Mouse (Mus musculus) kidney, postnatal 0 days (tissue): ENCODE measurements around the gene Hist1h3b. TPM values are rescaled to one million over a fixed set of nuclear protein-coding genes. Genes with fewer than 3 reads are reported as not detected.
A peak's percentile ranks its signal among the peaks of the same experiment; 100 is the strongest.

ENCODE experiments used
- ATAC-seq: fragments of 200-750 bp; cut with Nextera tagmentation; replicated peaks from 2 replicates; pipeline ENCODE4 v1.8.0; 2017; ENCODE audit warnings: low read depth, moderate number of reproducible peaks, moderate TSS enrichment, moderate library complexity; ENCODE audit not compliant: low FRiP score
- DNase-seq: peaks from one replicate; pipeline ENCODE4 v3.0.0-alpha.2; 2016; ENCODE audit warnings: low spot score
- H3K27ac ChIP-seq: fragments of 300-500 bp; sonication (generic); 2 replicates; pipeline ENCODE4 v1.5.1; 2014; ENCODE audit warnings: mild to moderate bottlenecking
- H3K27me3 ChIP-seq: fragments of 300-500 bp; sonication (generic); 2 replicates; pipeline ENCODE4 v1.6.1; 2014; ENCODE audit warnings: low read length, mixed read lengths; ENCODE audit not compliant: insufficient read depth
- H3K36me3 ChIP-seq: fragments of 300-500 bp; sonication (generic); 2 replicates; pipeline ENCODE4 v1.6.1; 2014; ENCODE audit warnings: low read length, mixed read lengths; ENCODE audit not compliant: insufficient read depth
- H3K4me1 ChIP-seq: fragments of 300-500 bp; sonication (generic); replicated peaks from 2 replicates; pipeline ENCODE4 v1.6.1; 2014; ENCODE audit warnings: antibody characterized with exemption, low read length, mixed read lengths; ENCODE audit not compliant: insufficient read depth
- H3K4me2 ChIP-seq: fragments of 300-500 bp; sonication (generic); 2 replicates; pipeline ENCODE4 v1.6.1; 2014; ENCODE audit warnings: mild to moderate bottlenecking, low read length, moderate library complexity, mixed read lengths
- H3K4me3 ChIP-seq: fragments of 300-500 bp; sonication (generic); replicated peaks from 2 replicates; pipeline ENCODE4 v1.5.1; 2014; ENCODE audit warnings: low read depth, low read length
- H3K9ac ChIP-seq: fragments of 300-500 bp; sonication (generic); 2 replicates; pipeline ENCODE4 v1.6.1; 2014; ENCODE audit warnings: low read depth, low read length
- H3K9me3 ChIP-seq: fragments of 300-500 bp; sonication (generic); replicated peaks from 2 replicates; pipeline ENCODE4 v1.6.1; 2016; ENCODE audit warnings: low read length, inconsistent platforms, mixed read lengths
- CTCF ChIP-seq: IDR thresholded peaks from 2 replicates; pipeline ENCODE4 v1.5.1; 2016; ENCODE audit warnings: antibody characterized with exemption, low read depth, mild to moderate bottlenecking, moderate library complexity
- WGBS: fragments of 180-500 bp; shearing (Covaris S2); extraction: QIAGEN DNeasy Blood & Tissue Kit; methylation state at CpG from one replicate; pipeline ENCODE4 v1.1.7; 2014; 5-methylcytosine and 5-hydroxymethylcytosine counted together
- microRNA-seq: library from miRNA; unstranded; fragments of <30 nt; microRNA quantifications from one replicate; pipeline ENCODE4, GENCODE M21; 2016
- polyA plus RNA-seq: library from polyadenylated mRNA; unstranded; fragments of >200 nt; fragmentation: Nextera tagmentation; extraction: Ambion mirVana; gene quantifications from 2 replicates; pipeline ENCODE4 v1.2.1, GENCODE M21; 2015

The Hist1h3b gene
- polyA plus RNA-seq, 1 experiment from 2014 or later = 5.9 TPM

DNA sequence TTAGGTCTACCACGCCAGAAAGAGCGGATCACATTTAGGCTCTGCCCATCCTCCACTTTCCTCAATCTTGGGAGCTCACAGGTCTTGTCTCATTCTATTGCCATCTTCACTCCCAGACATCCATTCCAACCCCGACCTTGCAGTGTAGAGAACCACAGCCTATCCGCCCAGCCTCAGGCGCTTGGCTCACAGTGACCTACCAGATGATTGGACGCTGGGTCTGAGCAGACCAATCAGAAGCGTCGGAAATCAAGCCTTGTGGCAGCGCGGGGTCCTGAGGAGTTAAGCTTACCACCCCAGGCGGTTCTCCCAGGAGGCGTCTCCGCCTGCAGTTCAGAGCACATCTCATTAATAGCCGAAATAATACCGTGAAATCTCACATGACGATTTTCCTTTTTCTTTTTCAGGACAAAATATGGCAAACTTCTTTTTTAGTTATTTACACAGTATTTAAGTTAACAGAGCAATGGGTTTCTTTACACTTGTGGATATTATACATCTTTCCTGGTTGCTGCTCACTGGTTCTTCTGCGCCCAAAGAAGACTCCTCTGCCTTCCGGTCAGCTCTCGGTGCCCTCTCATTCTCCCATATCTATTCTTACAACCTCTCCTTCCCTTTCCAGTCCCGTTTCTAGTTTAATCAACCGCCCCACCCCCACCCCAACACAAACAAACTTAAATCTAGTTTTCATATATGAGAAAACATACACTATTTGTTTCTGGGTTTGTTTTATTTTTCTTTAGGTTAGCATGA is 20.7 kb downstream of the Hist1h3b start:
- 29% methylated on average over 21 of the region's 21 CpGs for WGBS
- no peak overlapping the region for H3K9ac ChIP-seq
- ATAC-seq (peak; percentile 75; the same call in 1 of the 2 replicates), DNase-seq (peak; percentile 61)
- no peaks in the 10 kb centered on the region for H3K36me3 ChIP-seq
- peak overlapping the region; percentile 36 for H3K4me2 ChIP-seq
- H3K9me3 ChIP-seq = no peaks in the 10 kb centered on the region
- H3K4me3 ChIP-seq = no peak overlapping the region
- H3K27me3 ChIP-seq = no peaks in the 10 kb centered on the region
- no peak overlapping the region for H3K27ac ChIP-seq
- no peaks in the 10 kb centered on the region for H3K4me1 ChIP-seq
- no peak for TF ChIP-seq CTCF

DNA sequence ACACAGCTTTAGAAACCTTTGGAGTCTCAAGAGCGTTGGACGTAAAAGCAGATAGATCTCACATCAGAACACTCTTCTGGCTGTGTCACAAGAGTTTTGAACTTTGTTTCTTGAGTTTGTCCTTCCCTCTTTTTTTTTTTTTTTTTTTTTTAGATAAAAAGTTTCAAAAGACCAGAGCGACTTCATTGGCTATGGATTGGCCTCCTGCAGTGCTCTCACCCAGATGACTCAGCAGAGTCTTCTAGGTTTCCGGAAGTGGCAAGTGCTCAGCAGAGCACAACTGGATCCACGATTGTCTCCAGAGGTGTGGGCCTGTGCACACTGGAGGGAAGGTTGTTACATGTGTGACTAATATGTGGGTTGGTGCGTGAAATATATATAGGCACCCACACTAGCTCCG is 26.3 kb downstream of the Hist1h3b start:
- no peak for DNase-seq
- TF ChIP-seq CTCF = no peak

DNA sequence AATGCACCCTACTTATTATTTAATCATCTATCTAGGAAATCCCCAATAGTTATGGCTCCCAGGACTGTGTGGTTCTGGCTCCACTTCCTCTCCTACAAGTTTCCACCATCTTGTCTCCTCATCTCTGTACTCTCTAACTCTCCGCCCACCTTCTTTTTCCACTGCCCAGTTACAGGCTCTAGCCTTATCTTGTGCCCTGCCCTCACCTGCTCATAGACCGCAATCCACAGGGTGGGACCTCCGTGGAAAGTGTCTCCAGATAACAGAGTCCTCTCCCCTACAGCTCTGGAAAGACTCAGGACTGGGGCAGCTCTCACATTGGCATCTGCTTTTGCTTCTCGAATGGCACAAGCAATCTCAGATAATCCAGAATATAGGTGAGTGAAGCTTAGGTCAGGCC is 27.0 kb downstream of the Hist1h3b start:
- no peaks in the 10 kb centered on the region for H3K36me3 ChIP-seq
- 83% methylated on average over 4 of the region's 4 CpGs for WGBS
- ATAC-seq (no peak), DNase-seq (no peak)
- no peak overlapping the region for H3K4me2 ChIP-seq
- no peak overlapping the region for H3K27ac ChIP-seq
- H3K27me3 ChIP-seq = no peaks in the 10 kb centered on the region
- no peaks in the 10 kb centered on the region for H3K9me3 ChIP-seq
- no peak overlapping the region for H3K9ac ChIP-seq
- no peak for TF ChIP-seq CTCF
- no peak overlapping the region for H3K4me3 ChIP-seq
- no peaks in the 10 kb centered on the region for H3K4me1 ChIP-seq

More for the DNA sequence above, 26.3 kb downstream of the Hist1h3b start:
- H3K9me3 ChIP-seq = no peaks in the 10 kb centered on the region
- H3K4me2 ChIP-seq = no peak overlapping the region
- no peak for ATAC-seq
- no peaks in the 10 kb centered on the region for H3K4me1 ChIP-seq
- no peak overlapping the region for H3K9ac ChIP-seq
- H3K4me3 ChIP-seq = no peak overlapping the region
- no peaks in the 10 kb centered on the region for H3K27me3 ChIP-seq
- H3K27ac ChIP-seq = no peak overlapping the region
- no peaks in the 10 kb centered on the region for H3K36me3 ChIP-seq
- WGBS = 97% methylated on average over 7 of the region's 7 CpGs

DNA sequence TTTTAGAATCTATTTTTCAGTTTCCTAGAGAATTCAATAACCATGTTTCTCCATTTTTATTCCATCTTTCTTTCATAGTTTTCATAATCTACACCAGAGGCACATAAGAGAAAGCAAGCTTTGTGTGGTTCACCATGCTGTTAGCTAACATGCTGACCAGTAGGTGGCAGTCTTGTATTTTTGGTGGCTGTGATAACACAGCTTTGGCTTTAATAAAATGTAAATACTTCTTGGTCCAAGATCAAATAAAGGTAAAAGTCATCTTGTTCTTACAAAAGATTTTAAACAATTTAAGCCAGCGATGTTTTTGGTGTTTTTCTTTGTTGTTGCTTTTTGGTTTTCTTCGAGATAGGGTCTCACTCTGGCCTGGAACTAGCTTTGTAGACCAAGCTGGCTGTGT is 40.5 kb downstream of the Hist1h3b start:
- DNase-seq (peak; percentile 78), ATAC-seq (no peak)
- H3K27ac ChIP-seq = no peak overlapping the region
- no peaks in the 10 kb centered on the region for H3K27me3 ChIP-seq
- 50% methylated on average over 2 of the region's 2 CpGs for WGBS
- H3K4me3 ChIP-seq = no peak overlapping the region
- H3K4me1 ChIP-seq = no peaks in the 10 kb centered on the region
- H3K9ac ChIP-seq = no peak overlapping the region
- H3K9me3 ChIP-seq = no peaks in the 10 kb centered on the region
- H3K4me2 ChIP-seq = no peak overlapping the region
- TF ChIP-seq CTCF = peak; percentile 91
- H3K36me3 ChIP-seq = no peaks in the 10 kb centered on the region

DNA sequence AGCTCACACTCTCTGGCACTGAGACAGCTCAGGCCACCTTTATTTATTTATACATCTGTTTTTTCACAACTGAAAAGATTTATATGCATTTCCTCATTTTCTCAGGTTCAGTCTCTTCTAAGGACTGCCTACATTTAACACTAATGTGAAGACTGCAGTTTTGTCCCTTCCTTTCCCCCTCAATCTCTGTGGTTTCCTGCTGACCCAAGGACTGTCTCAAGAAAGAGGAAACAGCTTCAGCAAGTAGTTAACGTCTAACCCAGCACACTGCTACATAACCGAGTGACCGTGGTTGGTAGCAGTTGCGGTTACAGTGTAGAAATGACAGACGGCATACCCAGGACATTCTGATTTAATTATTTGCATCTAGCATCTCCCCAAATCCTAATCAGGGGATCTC is 47.3 kb downstream of the Hist1h3b start:
- WGBS = 38% methylated on average over 5 of the region's 5 CpGs
- Histone ChIP-seq H3K27ac (no peak overlapping the region), H3K9ac (no peak overlapping the region), H3K4me1 (0 out of 2 replicates have a peak, but pooled peaks cover 4% of the 10 kb centered on the region), H3K27me3 (no peaks in the 10 kb centered on the region), H3K4me2 (no peak overlapping the region), H3K4me3 (no peak overlapping the region), H3K9me3 (no peaks in the 10 kb centered on the region), H3K36me3 (no peaks in the 10 kb centered on the region)
- ATAC-seq (no peak), DNase-seq (peak; percentile 11)
- no peak for TF ChIP-seq CTCF

Small RNAs within 50 kb of the gene (microRNA-seq; reads per million reads assigned to microRNA genes)
- gene Gm44314 = not detected
- gene Gm44484 = not detected

Other genes starting within 250 kb of the Hist1h3b start
- 7.6 and 8.3 TPM in 2 replicates for gene Hist1h4h, start 221.2 kb upstream of the Hist1h3b start, polyA plus RNA-seq
- gene Hist1h2af, start 218.4 kb upstream of the Hist1h3b start, polyA plus RNA-seq = 3.3 and 4.9 TPM in 2 replicates
- 3.9 and 4.0 TPM in 2 replicates for gene Hist1h3g, start 216.8 kb upstream of the Hist1h3b start, polyA plus RNA-seq
- 0.37 and 0.43 TPM in 2 replicates for gene Hist1h2bh, start 208.9 kb upstream of the Hist1h3b start, polyA plus RNA-seq
- gene Hist1h3f, start 208.2 kb upstream of the Hist1h3b start, polyA plus RNA-seq = 0.71 and 0.83 TPM in 2 replicates
- 0.58 TPM in 1 of 2 replicates, not detected in the other for gene Hist1h4f, start 200.6 kb upstream of the Hist1h3b start, polyA plus RNA-seq
- 0.22 and 0.23 TPM in 2 replicates for gene Hist1h1d, start 199.0 kb upstream of the Hist1h3b start, polyA plus RNA-seq
- 3.9 and 5.0 TPM in 2 replicates for gene Hist1h3e, start 189.9 kb upstream of the Hist1h3b start, polyA plus RNA-seq
- 42.2 and 50.2 TPM in 2 replicates for gene Hist1h2ae, start 181.0 kb upstream of the Hist1h3b start, polyA plus RNA-seq
- 3.4 and 4.1 TPM in 2 replicates for gene Hist1h2bg, start 180.9 kb upstream of the Hist1h3b start, polyA plus RNA-seq
- 3.4 TPM in 2 replicates for gene Hist1h2bf, start 178.1 kb upstream of the Hist1h3b start, polyA plus RNA-seq
- gene Hist1h2ad, start 177.9 kb upstream of the Hist1h3b start, polyA plus RNA-seq = 0.27 and 0.76 TPM in 2 replicates
- 2.6 and 4.2 TPM in 2 replicates for gene Hist1h3d, start 176.5 kb upstream of the Hist1h3b start, polyA plus RNA-seq
- 68.3 and 77.0 TPM in 2 replicates for gene Hist1h4d, start 170.7 kb upstream of the Hist1h3b start, polyA plus RNA-seq
- 0.83 and 0.84 TPM in 2 replicates for gene Hist1h2be, start 131.1 kb upstream of the Hist1h3b start, polyA plus RNA-seq
- 13.0 and 14.3 TPM in 2 replicates for gene Hist1h1e, start 129.7 kb upstream of the Hist1h3b start, polyA plus RNA-seq
- gene Hist1h2ac, start 68.3 kb upstream of the Hist1h3b start, polyA plus RNA-seq = 0.75 and 1.1 TPM in 2 replicates
- 132 and 139 TPM in 2 replicates for gene Hist1h2bc, start 68.1 kb upstream of the Hist1h3b start, polyA plus RNA-seq
- gene Hist1h1t, start 56.5 kb upstream of the Hist1h3b start, polyA plus RNA-seq = not detected in 2 replicates
- 5.2 and 7.4 TPM in 2 replicates for gene Hist1h4c, start 53.8 kb upstream of the Hist1h3b start, polyA plus RNA-seq
- 16.8 and 18.0 TPM in 2 replicates for gene Hfe, start 41.4 kb upstream of the Hist1h3b start, polyA plus RNA-seq
- 33.9 and 41.0 TPM in 2 replicates for gene Hist1h1c, start 13.5 kb upstream of the Hist1h3b start, polyA plus RNA-seq
- 6.0 and 7.0 TPM in 2 replicates for gene Hist1h3c, start 6.7 kb upstream of the Hist1h3b start, polyA plus RNA-seq
- 2.1 and 2.2 TPM in 2 replicates for gene Hist1h2bb, start 5.5 kb upstream of the Hist1h3b start, polyA plus RNA-seq
- 21.7 and 26.6 TPM in 2 replicates for gene Hist1h2ab, start 1.1 kb upstream of the Hist1h3b start, polyA plus RNA-seq
- 4.4 and 5.6 TPM in 2 replicates for gene Hist1h4b, start 4.7 kb downstream of the Hist1h3b start, polyA plus RNA-seq
- not detected in 2 replicates for gene Hist1h4a, start 9.0 kb downstream of the Hist1h3b start, polyA plus RNA-seq
- 5.2 and 6.7 TPM in 2 replicates for gene Hist1h3a, start 10.1 kb downstream of the Hist1h3b start, polyA plus RNA-seq
- 1.3 and 1.8 TPM in 2 replicates for gene Hist1h1a, start 11.4 kb downstream of the Hist1h3b start, polyA plus RNA-seq
- 0.06 TPM in 1 of 2 replicates, not detected in the other for gene Trim38, start 17.6 kb downstream of the Hist1h3b start, polyA plus RNA-seq
- gene Slc17a2, start 54.7 kb downstream of the Hist1h3b start, polyA plus RNA-seq = 0.96 TPM in 2 replicates
- gene Slc17a3, start 87.2 kb downstream of the Hist1h3b start, polyA plus RNA-seq = 14.2 and 17.4 TPM in 2 replicates
- gene Slc17a1, start 115.5 kb downstream of the Hist1h3b start, polyA plus RNA-seq = 79.1 and 84.5 TPM in 2 replicates
- 3.6 and 4.3 TPM in 2 replicates for gene Slc17a4, start 162.7 kb downstream of the Hist1h3b start, polyA plus RNA-seq
- gene Hist1h2ba, start 181.9 kb downstream of the Hist1h3b start, polyA plus RNA-seq = not detected in 2 replicates
- gene Hist1h2aa, start 182.2 kb downstream of the Hist1h3b start, polyA plus RNA-seq = not detected in 2 replicates
- gene Scgn, start 238.9 kb downstream of the Hist1h3b start, polyA plus RNA-seq = 0.37 and 1.2 TPM in 2 replicates